Mouse (Mus musculus): ENCODE data around the gene Usp1.

DNA sequence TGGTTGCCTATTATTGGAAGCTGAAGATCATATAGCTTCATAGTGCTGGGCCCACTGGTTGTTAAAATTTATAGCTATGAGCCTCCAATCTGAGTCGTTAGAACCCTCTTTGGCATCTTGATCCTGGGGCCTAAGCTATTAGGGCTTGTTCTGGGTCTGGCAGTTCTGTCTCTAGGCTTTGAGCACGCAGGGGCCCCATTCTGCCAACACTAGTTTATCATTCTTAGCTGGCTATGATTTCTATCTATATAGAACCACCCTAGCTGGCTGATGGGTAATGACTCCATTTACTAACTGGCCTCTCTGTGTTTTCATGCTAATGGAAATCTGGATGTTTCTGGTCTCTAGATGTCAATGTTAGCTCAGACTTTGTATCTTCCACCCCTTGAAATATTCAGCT, 5.9 kb upstream of the Usp1 start:
- TF ChIP-seq CTCF (IDR thresholded peaks at IDR 0.05; ENCODE audit: low read depth, low read length) (no peak), POLR2A (IDR thresholded peaks at IDR 0.05; ENCODE audit: extremely low read depth, insufficient read depth, low read length) (no peak)

All from liver, adult 2 months (tissue).